Mouse (Mus musculus) heart, adult 2 months (tissue): ENCODE data around the gene Inpp5e. TPM values are rescaled to one million over a fixed set of nuclear protein-coding genes. Genes with fewer than 3 reads are reported as not detected.

Experiments used
- DNase-seq, 2 experiments: peaks; one replicate each; pipeline ENCODE4 v3.0.0; 2021
- H3K27ac ChIP-seq: fragments of 200-600 bp; 2 replicates; pipeline ENCODE4 v1.8.1; 2022
- H3K27me3 ChIP-seq: fragments of 200-500 bp; 2 replicates; pipeline ENCODE4 v1.6.1; 2012; ENCODE audit warnings: mild to moderate bottlenecking, low read length, inconsistent platforms, mixed read lengths; ENCODE audit not compliant: control insufficient read depth, insufficient read depth
- H3K36me3 ChIP-seq: fragments of 200-500 bp; 2 replicates; pipeline ENCODE4 v1.6.1; 2012; ENCODE audit warnings: low read length, inconsistent platforms; ENCODE audit not compliant: control insufficient read depth, insufficient read depth
- H3K4me1 ChIP-seq: fragments of 200-500 bp; 2 replicates; pipeline ENCODE4 v1.6.1; 2011; ENCODE audit warnings: low read length; ENCODE audit not compliant: control insufficient read depth, insufficient read depth
- H3K4me3 ChIP-seq: fragments of 200-600 bp; 2 replicates; pipeline ENCODE4 v1.8.1; 2022
- H3K79me2 ChIP-seq: fragments of 200-500 bp; replicated peaks from 2 replicates; pipeline ENCODE4 v1.6.1; 2012; ENCODE audit warnings: mild to moderate bottlenecking, inconsistent platforms, low read length, moderate library complexity, mixed read lengths; ENCODE audit not compliant: control insufficient read depth, insufficient read depth
- H3K9ac ChIP-seq: fragments of 200-500 bp; 2 replicates; pipeline ENCODE4 v1.6.1; 2012; ENCODE audit warnings: low read depth, mild to moderate bottlenecking, control low read depth, inconsistent platforms, low read length, mixed read lengths
- CTCF ChIP-seq: fragments of 200-600 bp; IDR thresholded peaks from 2 replicates; pipeline ENCODE4 v1.8.1; 2022; ENCODE audit warnings: antibody characterized with exemption, mild to moderate bottlenecking, moderate library complexity
- EP300 ChIP-seq: fragments of 200-500 bp; IDR thresholded peaks from 2 replicates; pipeline ENCODE4 v1.6.1; 2011; ENCODE audit warnings: low read depth, low read length, control low read depth; ENCODE audit not compliant: insufficient read depth
- POLR2A ChIP-seq: fragments of 200-500 bp; IDR thresholded peaks from 2 replicates; pipeline ENCODE4 v1.6.1; 2011; ENCODE audit warnings: mild to moderate bottlenecking, low read depth, low read length, control low read depth; ENCODE audit not compliant: insufficient read depth
- WGBS: fragments of 180-500 bp; shearing (Covaris S2); methylation state at CpG from one replicate; pipeline ENCODE4 v1.1.7; 2018; 5-methylcytosine and 5-hydroxymethylcytosine counted together
- intact Hi-C: fragments of 180-260 bp; cut with DNase I; formaldehyde crosslinking; loops from one replicate; pipeline ENCODE4 v1.15.1; 2025
- polyA plus RNA-seq: library from polyadenylated mRNA; depleted of rRNA; stranded (reverse); fragments of >200 nt; gene quantifications from 2 replicates; pipeline ENCODE4 v1.2.3, GENCODE M21; 2012
- total RNA-seq, 2 experiments: library from RNA; stranded (reverse); gene quantifications; 2 replicates each; pipeline ENCODE4 v1.2.3; 2021

Inpp5e gene
- total and polyA plus RNA-seq, 3 experiments, result 15.8 to 22.1 (median 16.3) TPM

GRCm38 (mm10) chr2:26368572-26368971 lies 40.4 kb downstream of the Inpp5e start:
- Histone ChIP-seq H3K79me2 (no peaks in the 10 kb centered on the region), H3K4me1 (peaks cover 9% of the 10 kb centered on the region), H3K27ac (peak overlapping the region; percentile 65), H3K27me3 (no peaks in the 10 kb centered on the region), H3K4me3 (no peak overlapping the region), H3K9ac (no peak overlapping the region), H3K36me3 (no peaks in the 10 kb centered on the region; the same call in none of the 2 replicates)
- peak; percentile 66 to 81 for DNase-seq
- WGBS, result 38% methylated on average over 1 of the region's 1 CpGs
- intact Hi-C loops, result no loop called here
- TF ChIP-seq EP300 (no peak), POLR2A (no peak), CTCF (no peak)

- TF ChIP-seq CTCF (no peak), EP300 (no peak), POLR2A (no peak)
- Histone ChIP-seq H3K9ac (no peak overlapping the region), H3K4me3 (no peak overlapping the region), H3K4me1 (peaks cover 9% of the 10 kb centered on the region), H3K27ac (peak overlapping the region; percentile 9; the same call in 1 of the 2 replicates), H3K27me3 (no peaks in the 10 kb centered on the region), H3K79me2 (no peaks in the 10 kb centered on the region), H3K36me3 (no peaks in the 10 kb centered on the region; the same call in none of the 2 replicates)
- intact Hi-C loops, result no loop called here
- no peak for DNase-seq
- 90% methylated on average over 6 of the region's 6 CpGs for WGBS
These were observed 41.1 kb downstream of the Inpp5e start for GRCm38 (mm10) chr2:26367911-26368310.

- Histone ChIP-seq H3K36me3 (no peaks in the 10 kb centered on the region; the same call in none of the 2 replicates), H3K9ac (no peak overlapping the region), H3K4me1 (peaks cover 9% of the 10 kb centered on the region), H3K27me3 (no peaks in the 10 kb centered on the region), H3K79me2 (no peaks in the 10 kb centered on the region), H3K27ac (peak overlapping the region; percentile 15), H3K4me3 (no peak overlapping the region)
- intact Hi-C loops, result no loop called here
- peak; percentile 86 for DNase-seq
- 9% methylated on average over 10 of the region's 10 CpGs for WGBS
- TF ChIP-seq POLR2A (no peak), CTCF (no peak), EP300 (no peak)
These were observed 44.1 kb downstream of the Inpp5e start for GRCm38 (mm10) chr2:26364738-26365465.

GRCm38 (mm10) chr2:26363481-26363880 lies 45.5 kb downstream of the Inpp5e start:
- DNase-seq, result no peak
- Histone ChIP-seq H3K79me2 (no peaks in the 10 kb centered on the region), H3K36me3 (no peaks in the 10 kb centered on the region; the same call in none of the 2 replicates), H3K4me3 (no peak overlapping the region), H3K9ac (no peak overlapping the region), H3K27me3 (no peaks in the 10 kb centered on the region), H3K27ac (no peak overlapping the region), H3K4me1 (peaks cover 12% of the 10 kb centered on the region)
- intact Hi-C loops, result no loop called here
- 82% methylated on average over 5 of the region's 5 CpGs for WGBS
- TF ChIP-seq EP300 (no peak), CTCF (no peak), POLR2A (no peak)

- H3K9ac ChIP-seq, result no peak overlapping the region
- no peaks in the 10 kb centered on the region for H3K27me3 ChIP-seq
- no peak for DNase-seq
- no peaks in the 10 kb centered on the region; the same call in none of the 2 replicates for H3K36me3 ChIP-seq
- H3K4me3 ChIP-seq, result no peak overlapping the region
- no peak overlapping the region for H3K27ac ChIP-seq
- no peak for TF ChIP-seq CTCF
- no peak for TF ChIP-seq EP300
- TF ChIP-seq POLR2A, result no peak
- WGBS, result 93% methylated on average over 5 of the region's 5 CpGs
- intact Hi-C loops, result no loop called here
- H3K79me2 ChIP-seq, result no peaks in the 10 kb centered on the region
- peaks cover 12% of the 10 kb centered on the region for H3K4me1 ChIP-seq
These were observed 46.0 kb downstream of the Inpp5e start for GRCm38 (mm10) chr2:26362991-26363390.

- Histone ChIP-seq H3K4me3 (no peak within 1 kb of the TSS), H3K4me1 (peaks cover 11% of the 10 kb centered on the region), H3K27ac (peak within 1 kb of the TSS; percentile 77), H3K27me3 (no peaks in the 10 kb centered on the region), H3K9ac (peak within 1 kb of the TSS; percentile 45; the same call in 1 of the 2 replicates), H3K79me2 (no peaks in the 10 kb centered on the region), H3K36me3 (no peaks in the 10 kb centered on the region)
- peak; percentile 32 to 56 for DNase-seq
- intact Hi-C loops, result no loop called here
- 52% methylated on average over 3 of the region's 3 CpGs for WGBS
- TF ChIP-seq EP300 (no peak), CTCF (no peak), POLR2A (no peak)
These were observed 48.2 kb downstream of the Inpp5e start, which contains the start of gene Card9 for GRCm38 (mm10) chr2:26360772-26361171. Gene Card9 (minus strand): TSS chr2:26360918.
